Mouse (Mus musculus): ENCODE measurements around the gene Mov10. TPM values are rescaled to one million over a fixed set of nuclear protein-coding genes. Genes with fewer than 3 reads are reported as not detected.
A peak's percentile ranks its signal among the peaks of the same experiment; 100 is the strongest.

The Mov10 gene
- total and polyA plus RNA-seq, 2 experiments from 2014 or later: 7.7 to 18.2 TPM

DNA sequence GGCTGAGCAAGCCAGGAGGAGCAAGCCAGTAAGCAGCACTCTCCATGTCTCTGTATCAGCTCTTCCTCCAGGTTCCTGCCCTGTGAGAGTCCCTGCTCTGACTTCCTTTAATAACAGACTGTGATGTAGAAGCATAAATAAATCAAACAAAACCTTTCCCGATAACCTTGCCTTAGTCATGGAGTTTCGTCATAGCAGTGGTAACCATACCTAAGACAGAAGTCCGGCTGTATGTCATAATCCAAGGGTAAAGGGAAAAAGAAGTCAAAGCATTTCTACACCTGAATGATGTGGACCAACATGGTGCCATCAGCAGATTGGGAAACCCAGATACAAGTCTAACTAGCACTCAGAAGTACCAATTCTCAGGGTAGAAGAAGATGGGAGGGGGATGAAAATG is 17.4 kb upstream of the Mov10 start:
- DNase-seq (ENCODE audit: low spot score): no peak
- H3K36me3 ChIP-seq (ENCODE audit: insufficient read depth, low read length): peaks cover 29% of the 10 kb centered on the region
- no peaks in the 10 kb centered on the region for H3K4me1 ChIP-seq (ENCODE audit: insufficient read depth, low read length)
- no peak overlapping the region for H3K4me2 ChIP-seq (ENCODE audit: low read depth, low read length, poor library complexity, severe bottlenecking)
- 100% methylated on average over 3 of the region's 3 CpGs for WGBS
- H3K9ac ChIP-seq (replicated peaks; ENCODE audit: low read length, poor library complexity, severe bottlenecking): no peak overlapping the region
- TF ChIP-seq CTCF (IDR thresholded peaks at IDR 0.05): no peak
- H3K27me3 ChIP-seq (ENCODE audit: insufficient read depth, low read length): no peaks in the 10 kb centered on the region
- no peaks in the 10 kb centered on the region for H3K9me3 ChIP-seq (ENCODE audit: low read length)
- H3K4me3 ChIP-seq (ENCODE audit: low read depth, low read length): no peak overlapping the region
- H3K27ac ChIP-seq (ENCODE audit: low read depth, low read length): no peak overlapping the region
- no peak for ATAC-seq (ENCODE audit: low FRiP score)

- H3K27me3 ChIP-seq (ENCODE audit: insufficient read depth, low read length): no peaks in the 10 kb centered on the region
- WGBS: 87% methylated on average over 3 of the region's 3 CpGs
- peaks cover 5% of the 10 kb centered on the region; the same call in 1 of the 2 replicates for H3K36me3 ChIP-seq (ENCODE audit: insufficient read depth, low read length)
- no peak overlapping the region for H3K4me2 ChIP-seq (ENCODE audit: low read depth, low read length, poor library complexity, severe bottlenecking)
- ATAC-seq (ENCODE audit: low FRiP score) (no peak), DNase-seq (ENCODE audit: low spot score) (no peak)
- H3K4me3 ChIP-seq (ENCODE audit: low read depth, low read length): no peak overlapping the region
- H3K27ac ChIP-seq (ENCODE audit: low read depth, low read length): no peak overlapping the region
- H3K9me3 ChIP-seq (ENCODE audit: low read length): no peaks in the 10 kb centered on the region
- no peak overlapping the region for H3K9ac ChIP-seq (replicated peaks; ENCODE audit: low read length, poor library complexity, severe bottlenecking)
- TF ChIP-seq CTCF (IDR thresholded peaks at IDR 0.05): no peak
- H3K4me1 ChIP-seq (ENCODE audit: insufficient read depth, low read length): no peaks in the 10 kb centered on the region
These were observed 4.0 kb upstream of the Mov10 start for GRCm38 (mm10) chr3:104822413-104822812.

DNA sequence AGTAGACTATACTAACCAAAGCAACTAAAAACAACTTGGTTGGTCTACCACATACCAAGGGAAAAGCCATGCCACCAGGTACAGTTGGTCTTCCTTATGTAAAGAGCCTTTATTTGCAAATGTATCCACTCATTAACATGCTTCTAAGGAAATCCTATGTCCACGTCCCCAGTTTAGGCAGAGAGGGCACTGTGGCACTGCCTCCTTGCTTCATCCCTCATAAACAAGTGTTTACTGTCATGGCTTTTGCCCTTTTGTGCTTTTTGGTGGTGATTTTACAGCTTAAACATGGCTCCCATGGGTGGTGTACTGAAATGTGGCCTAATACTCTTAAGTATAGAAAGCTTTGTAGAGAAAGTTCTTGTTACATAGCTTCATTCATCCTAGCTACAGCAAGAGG is 2.1 kb upstream of the Mov10 start:
- no peak overlapping the region for H3K4me2 ChIP-seq (ENCODE audit: low read depth, low read length, poor library complexity, severe bottlenecking)
- H3K4me3 ChIP-seq (ENCODE audit: low read depth, low read length): no peak overlapping the region
- DNase-seq (ENCODE audit: low spot score): no peak
- H3K9ac ChIP-seq (replicated peaks; ENCODE audit: low read length, poor library complexity, severe bottlenecking): no peak overlapping the region
- peaks cover 3% of the 10 kb centered on the region; the same call in 1 of the 2 replicates for H3K4me1 ChIP-seq (ENCODE audit: insufficient read depth, low read length)
- H3K36me3 ChIP-seq (ENCODE audit: insufficient read depth, low read length): peaks cover 2% of the 10 kb centered on the region; the same call in 1 of the 2 replicates
- H3K9me3 ChIP-seq (ENCODE audit: low read length): no peaks in the 10 kb centered on the region
- no peaks in the 10 kb centered on the region for H3K27me3 ChIP-seq (ENCODE audit: insufficient read depth, low read length)
- H3K27ac ChIP-seq (ENCODE audit: low read depth, low read length): no peak overlapping the region
- 38% methylated on average over 1 of the region's 1 CpGs for WGBS
- no peak for ATAC-seq (ENCODE audit: low FRiP score)
- no peak for TF ChIP-seq CTCF (IDR thresholded peaks at IDR 0.05)

- no peak for ATAC-seq (ENCODE audit: low FRiP score)
- Histone ChIP-seq H3K27me3 (ENCODE audit: insufficient read depth, low read length) (no peaks in the 10 kb centered on the region), H3K27ac (ENCODE audit: low read depth, low read length) (peak overlapping the region; percentile 68; the same call in 1 of the 2 replicates), H3K4me3 (ENCODE audit: low read depth, low read length) (peak overlapping the region; percentile 84), H3K4me2 (ENCODE audit: low read depth, low read length, poor library complexity, severe bottlenecking) (peak overlapping the region; percentile 96), H3K36me3 (ENCODE audit: insufficient read depth, low read length) (peaks cover 2% of the 10 kb centered on the region; the same call in 1 of the 2 replicates), H3K9me3 (ENCODE audit: low read length) (no peaks in the 10 kb centered on the region), H3K9ac (replicated peaks; ENCODE audit: low read length, poor library complexity, severe bottlenecking) (no peak overlapping the region), H3K4me1 (ENCODE audit: insufficient read depth, low read length) (peaks cover 3% of the 10 kb centered on the region; the same call in 1 of the 2 replicates)
- 12% methylated on average over 3 of the region's 3 CpGs for WGBS
- DNase-seq (ENCODE audit: low spot score): no peak
- TF ChIP-seq CTCF (IDR thresholded peaks at IDR 0.05): no peak
These were observed 379 bp upstream of the Mov10 start for GRCm38 (mm10) chr3:104818749-104819134.

GRCm38 (mm10) chr3:104817481-104817990 is 827 bp downstream of the Mov10 start:
- no peak for TF ChIP-seq CTCF (IDR thresholded peaks at IDR 0.05)
- Histone ChIP-seq H3K4me3 (ENCODE audit: low read depth, low read length) (peak overlapping the region; percentile 84), H3K27ac (ENCODE audit: low read depth, low read length) (peak overlapping the region; percentile 68), H3K36me3 (ENCODE audit: insufficient read depth, low read length) (peaks cover 2% of the 10 kb centered on the region; the same call in 1 of the 2 replicates), H3K4me1 (ENCODE audit: insufficient read depth, low read length) (peaks cover 3% of the 10 kb centered on the region; the same call in 1 of the 2 replicates), H3K27me3 (ENCODE audit: insufficient read depth, low read length) (no peaks in the 10 kb centered on the region), H3K4me2 (ENCODE audit: low read depth, low read length, poor library complexity, severe bottlenecking) (peak overlapping the region; percentile 96), H3K9me3 (ENCODE audit: low read length) (no peaks in the 10 kb centered on the region), H3K9ac (replicated peaks; ENCODE audit: low read length, poor library complexity, severe bottlenecking) (peak overlapping the region; percentile 84)
- peak; percentile 84 for ATAC-seq (ENCODE audit: low FRiP score)
- WGBS: under 1% methylated on average over 45 of the region's 46 CpGs
- peak; percentile 37 for DNase-seq (ENCODE audit: low spot score)

DNA sequence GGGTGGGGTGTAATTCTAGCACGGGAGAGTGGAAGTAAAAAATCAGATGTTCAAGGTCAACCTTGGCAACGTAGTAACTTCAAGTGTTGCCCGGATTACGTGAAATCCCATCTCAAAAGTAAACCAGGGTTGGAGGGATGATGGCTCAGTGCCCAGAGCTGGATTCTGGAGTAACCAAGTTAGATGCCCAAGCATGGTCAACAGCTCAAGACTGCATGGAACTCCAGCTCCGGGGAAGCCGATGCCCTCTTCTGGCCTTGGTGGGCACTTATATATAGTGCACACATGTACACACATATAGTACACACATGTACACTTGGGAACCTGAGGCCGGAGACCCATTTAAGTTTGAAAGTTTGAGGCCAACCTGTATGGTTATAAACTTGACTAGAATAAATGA is 2.2 kb downstream of the Mov10 start:
- H3K27ac ChIP-seq (ENCODE audit: low read depth, low read length): no peak overlapping the region
- H3K4me1 ChIP-seq (ENCODE audit: insufficient read depth, low read length): peaks cover 3% of the 10 kb centered on the region; the same call in 1 of the 2 replicates
- H3K4me3 ChIP-seq (ENCODE audit: low read depth, low read length): no peak overlapping the region
- DNase-seq (ENCODE audit: low spot score): no peak
- ATAC-seq (ENCODE audit: low FRiP score): no peak
- no peak overlapping the region for H3K4me2 ChIP-seq (ENCODE audit: low read depth, low read length, poor library complexity, severe bottlenecking)
- H3K9me3 ChIP-seq (ENCODE audit: low read length): no peaks in the 10 kb centered on the region
- WGBS: 97% methylated on average over 7 of the region's 7 CpGs
- no peaks in the 10 kb centered on the region for H3K36me3 ChIP-seq (ENCODE audit: insufficient read depth, low read length)
- H3K27me3 ChIP-seq (ENCODE audit: insufficient read depth, low read length): no peaks in the 10 kb centered on the region
- H3K9ac ChIP-seq (replicated peaks; ENCODE audit: low read length, poor library complexity, severe bottlenecking): no peak overlapping the region
- no peak for TF ChIP-seq CTCF (IDR thresholded peaks at IDR 0.05)

Data from midbrain, postnatal 0 days (tissue).